Mouse (Mus musculus) large intestine, adult 2 months (tissue): ENCODE measurements around the gene Npdc1. TPM values are rescaled to one million over a fixed set of nuclear protein-coding genes. Genes with fewer than 3 reads are reported as not detected.

Experiments
- DNase-seq: peaks from one replicate; pipeline ENCODE4 v3.0.0-alpha.2; 2012; ENCODE audit warnings: low read depth, low spot score
- WGBS: fragments of 180-500 bp; shearing (Covaris S2); methylation state at CpG from one replicate; pipeline ENCODE4 v1.1.7; 2018; 5-methylcytosine and 5-hydroxymethylcytosine counted together
- polyA plus RNA-seq: library from polyadenylated mRNA; depleted of rRNA; stranded (reverse); fragments of >200 nt; gene quantifications from 2 replicates; pipeline ENCODE4 v1.2.3, GENCODE M21; 2012

Gene Npdc1
- polyA plus RNA-seq, 1 experiment = 126 TPM

DNA sequence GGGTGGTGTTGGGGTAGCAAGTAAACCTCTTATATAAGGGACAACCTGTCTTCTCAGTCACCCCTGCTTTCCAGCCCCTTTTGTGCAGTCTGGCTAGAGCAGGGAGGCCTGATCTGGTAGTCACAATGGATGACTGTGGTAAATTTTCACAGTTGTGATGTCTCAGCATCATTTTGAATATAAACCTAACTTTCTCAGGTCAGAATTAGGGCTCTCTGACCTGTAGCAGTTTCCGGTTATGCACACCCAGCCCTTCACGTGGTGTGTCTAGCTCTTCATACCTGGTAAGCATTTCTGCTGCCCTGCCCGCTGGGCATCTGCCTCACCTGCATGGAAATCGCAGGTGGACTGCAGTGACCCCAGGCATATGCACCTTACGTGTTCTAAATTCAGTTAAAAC lies 28.1 kb downstream of the Npdc1 start:
- WGBS = 86% methylated on average over 5 of the region's 5 CpGs
- DNase-seq = no peak

DNA sequence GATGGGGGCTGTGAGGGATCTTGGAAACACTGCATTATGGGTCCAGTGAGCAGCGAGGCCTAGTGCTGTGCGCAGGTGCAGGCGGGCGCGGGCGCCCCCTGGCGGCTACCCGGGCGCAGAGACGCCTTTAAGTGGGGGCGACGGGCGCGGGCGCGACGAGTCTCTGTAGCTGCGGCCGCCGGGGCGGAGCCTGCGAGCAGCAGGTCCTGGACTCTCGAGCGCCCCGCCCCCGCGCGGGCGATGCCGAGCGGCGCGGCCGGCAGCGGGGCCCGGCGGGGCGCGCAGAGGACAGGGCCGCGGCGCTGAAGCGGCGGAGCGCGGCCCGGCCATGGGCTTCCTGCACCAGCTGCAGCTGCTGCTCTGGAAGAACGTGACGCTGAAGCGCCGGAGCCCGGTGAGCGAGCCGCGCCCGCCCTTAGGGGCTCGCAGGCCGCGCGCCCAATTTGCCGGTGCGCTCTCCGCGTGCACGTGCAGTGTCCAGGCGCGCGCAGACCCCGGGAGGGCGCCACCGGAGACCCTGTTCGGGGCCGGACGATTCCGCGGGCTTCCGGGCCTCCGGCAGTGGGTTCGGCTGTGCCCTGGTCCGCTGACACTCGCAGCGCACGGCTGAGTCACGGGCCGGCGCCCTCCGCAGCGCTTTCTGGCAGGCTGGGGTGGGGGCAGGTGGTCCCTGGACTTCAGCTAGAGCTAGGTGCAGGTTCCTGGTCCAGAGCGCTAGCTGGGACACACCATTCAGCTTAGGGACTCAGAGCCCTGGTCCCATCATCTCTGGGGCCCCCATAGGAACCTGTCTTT lies 29.5 kb downstream of the Npdc1 start, which contains the start of gene Abca2:
TSS of gene Abca2 (plus strand) at position 262 of the 795 bp plus-strand sequence.
- WGBS = under 1% methylated on average over 87 of the region's 89 CpGs
- peak; percentile 62 for DNase-seq

DNA sequence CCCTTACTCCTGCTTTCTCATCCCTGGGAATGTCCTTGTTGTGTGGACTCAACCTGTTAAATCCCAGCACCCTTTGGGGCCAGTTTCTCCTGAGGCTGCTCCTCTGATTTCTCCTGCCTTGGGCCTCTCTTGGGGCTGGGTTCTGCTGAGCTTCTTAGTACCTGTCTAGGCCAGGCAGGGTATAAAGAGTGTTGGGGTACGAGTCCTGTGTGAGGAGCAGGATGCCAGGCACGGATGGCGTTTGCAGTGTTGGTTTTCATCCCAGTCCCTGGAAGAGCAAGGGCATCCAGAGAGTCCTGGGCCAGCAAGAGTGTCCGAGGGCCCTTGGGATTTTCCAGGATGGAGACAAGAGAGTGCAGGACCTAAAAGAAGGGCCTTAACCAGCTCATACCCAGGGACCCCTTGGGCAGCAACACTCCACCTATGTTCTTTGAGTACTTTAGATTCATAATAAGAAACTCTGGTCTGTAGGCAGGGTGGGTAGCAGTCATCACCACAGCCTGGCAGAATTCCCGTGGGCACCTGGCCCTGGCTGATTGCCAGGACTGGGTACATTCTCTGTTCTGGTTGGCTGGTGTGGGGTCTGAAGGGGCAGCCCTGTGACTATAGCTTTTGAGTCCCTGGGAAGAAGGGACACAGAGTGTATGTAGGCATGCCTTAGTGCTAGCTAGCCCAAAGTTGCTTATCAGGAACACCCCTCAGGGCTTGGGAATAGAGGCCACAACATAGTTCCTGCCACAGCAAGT lies 30.5 kb downstream of the Npdc1 start:
- 70% methylated on average over 5 of the region's 5 CpGs for WGBS
- no peak for DNase-seq

DNA sequence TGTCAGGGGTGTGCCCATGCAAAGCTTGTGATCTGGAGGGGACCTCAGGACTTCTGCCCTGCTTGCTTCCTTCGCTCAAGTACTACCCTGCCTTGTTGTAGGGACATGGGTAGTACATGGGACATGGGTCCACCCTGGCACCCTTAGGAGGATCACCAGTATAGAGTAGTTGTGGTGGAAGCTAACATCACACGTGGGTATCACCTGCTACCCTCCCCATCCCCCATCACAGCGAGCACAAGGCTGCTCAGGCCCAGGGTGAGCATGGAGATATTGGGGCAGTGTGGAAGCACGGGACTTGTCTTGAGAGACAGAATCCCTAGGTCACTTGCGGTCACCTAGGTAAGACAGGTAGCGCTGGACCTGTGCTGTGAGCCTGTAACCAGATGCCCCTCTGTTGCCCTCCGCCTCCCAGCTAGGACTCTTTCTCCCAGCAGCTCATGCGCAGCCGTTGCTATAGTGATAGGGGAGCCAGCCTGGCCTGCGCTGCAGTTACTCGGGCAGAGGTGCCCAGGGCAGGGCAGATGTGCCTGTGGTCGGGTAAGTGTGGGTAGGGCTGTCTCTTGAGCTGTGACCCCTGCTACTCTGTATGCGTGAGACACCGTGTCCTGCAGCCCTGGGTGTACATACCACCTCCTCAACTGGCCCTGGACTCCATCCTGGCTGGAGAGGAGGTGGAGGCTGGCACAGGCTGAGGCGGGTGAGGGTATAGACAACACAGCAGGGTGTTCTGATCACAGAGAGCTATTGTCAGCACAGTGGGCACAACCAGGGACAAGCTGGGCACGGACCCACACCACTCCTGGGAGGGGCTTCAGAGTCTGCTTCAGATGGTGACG lies 31.5 kb downstream of the Npdc1 start:
- DNase-seq = no peak
- 88% methylated on average over 17 of the region's 17 CpGs for WGBS

DNA sequence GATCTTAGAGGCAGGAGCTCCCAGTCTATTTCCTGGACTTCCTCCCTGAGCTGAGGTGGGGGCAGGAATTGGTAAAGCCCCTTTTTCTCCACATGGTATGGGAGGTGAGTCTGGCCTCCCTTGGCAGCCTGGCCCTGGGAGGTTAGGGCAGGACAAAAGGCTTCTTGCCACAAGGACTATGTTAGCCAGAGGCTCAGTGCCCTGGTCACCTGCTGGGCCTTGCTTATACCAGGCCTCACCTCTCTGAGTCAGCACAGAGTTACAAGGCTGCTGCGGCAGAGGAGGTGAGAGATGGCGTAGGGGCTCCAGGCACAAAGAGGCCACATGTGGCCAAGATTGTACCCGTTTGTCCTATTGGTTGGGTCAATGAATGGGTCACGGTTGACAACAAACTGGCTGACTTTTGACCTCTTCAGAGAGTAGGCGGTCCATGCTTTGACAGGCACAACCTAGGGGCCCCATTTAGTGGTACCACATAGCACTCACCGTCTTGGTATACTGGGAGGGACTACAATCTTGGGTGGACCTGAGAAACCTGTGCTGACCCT lies 32.2 kb downstream of the Npdc1 start:
- WGBS = 85% methylated on average over 6 of the region's 6 CpGs
- DNase-seq = no peak

DNA sequence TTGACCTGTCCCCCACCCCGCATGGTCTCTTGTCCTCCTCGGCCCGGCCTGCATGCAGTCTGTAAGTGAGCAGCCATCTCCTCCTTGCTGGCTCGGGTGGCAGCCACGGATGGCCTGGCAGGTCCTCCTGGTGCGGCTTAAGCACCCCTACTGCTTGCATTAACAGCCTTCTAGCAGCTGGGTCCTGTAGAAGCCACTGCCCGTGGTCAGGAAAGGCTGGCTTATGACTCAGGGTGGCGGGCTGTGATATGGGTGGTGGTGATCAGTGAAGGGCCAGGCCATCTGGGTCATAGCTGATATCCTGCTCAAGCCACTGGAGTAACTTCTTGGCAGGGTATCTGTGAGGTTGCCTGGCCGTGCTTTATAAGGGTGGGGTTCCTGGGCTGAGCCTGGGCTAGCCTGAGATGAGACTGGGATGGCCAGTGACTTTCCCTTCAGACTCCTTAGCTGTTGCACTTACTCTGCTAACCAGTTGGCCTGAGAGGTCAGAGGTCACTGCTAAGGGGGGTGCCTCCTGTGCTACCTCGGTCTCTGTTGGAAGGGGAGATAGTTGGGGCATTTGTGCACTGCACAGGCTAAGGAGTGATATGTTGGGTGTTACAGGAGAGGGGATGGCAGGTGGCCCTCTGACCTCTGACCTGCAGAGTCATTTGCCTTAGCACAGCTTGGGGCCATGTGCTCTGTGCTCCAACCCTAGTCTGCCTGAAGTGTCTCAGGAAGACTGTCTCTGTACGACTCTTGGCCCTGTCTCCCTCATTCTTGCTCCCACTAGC lies 33.4 kb downstream of the Npdc1 start:
- WGBS = 81% methylated on average over 11 of the region's 11 CpGs
- DNase-seq = no peak

DNA sequence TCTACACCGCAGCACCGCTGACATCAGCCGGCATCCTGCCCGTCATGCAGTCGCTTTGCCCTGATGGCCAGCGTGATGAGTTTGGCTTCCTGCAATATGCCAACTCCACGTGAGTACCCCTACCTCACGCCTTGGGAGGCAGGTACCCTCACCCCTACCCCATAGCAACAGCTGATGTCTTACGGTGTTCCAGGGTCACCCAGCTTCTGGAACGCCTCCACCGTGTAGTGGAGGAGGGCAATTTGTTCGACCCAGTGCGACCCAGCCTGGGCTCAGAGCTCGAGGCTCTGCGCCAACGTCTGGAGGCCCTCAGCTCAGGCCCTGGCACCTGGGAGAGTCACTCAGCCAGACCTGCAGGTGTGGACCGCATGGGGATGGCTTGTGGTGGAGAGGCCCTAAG lies 34.0 kb downstream of the Npdc1 start:
- no peak for DNase-seq
- 90% methylated on average over 17 of the region's 17 CpGs for WGBS

DNA sequence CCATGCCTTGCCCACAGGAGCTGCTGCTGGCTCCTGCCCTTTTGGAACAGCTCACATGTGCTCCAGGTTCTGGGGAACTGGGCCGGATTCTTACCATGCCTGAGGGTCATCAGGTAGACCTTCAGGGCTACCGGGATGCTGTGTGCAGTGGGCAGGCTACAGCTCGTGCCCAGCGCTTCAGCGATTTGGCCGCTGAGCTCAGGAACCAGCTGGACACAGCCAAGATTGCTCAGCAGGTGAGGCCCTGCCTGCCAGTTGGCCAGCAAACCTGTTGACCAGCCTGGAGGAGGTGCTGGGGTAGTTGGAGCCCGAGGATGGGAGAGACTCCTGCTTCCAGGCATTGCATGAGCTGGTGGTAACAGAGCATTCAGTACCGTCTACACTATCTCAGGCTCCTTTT lies 35.1 kb downstream of the Npdc1 start:
- DNase-seq = no peak
- 90% methylated on average over 8 of the region's 8 CpGs for WGBS

DNA sequence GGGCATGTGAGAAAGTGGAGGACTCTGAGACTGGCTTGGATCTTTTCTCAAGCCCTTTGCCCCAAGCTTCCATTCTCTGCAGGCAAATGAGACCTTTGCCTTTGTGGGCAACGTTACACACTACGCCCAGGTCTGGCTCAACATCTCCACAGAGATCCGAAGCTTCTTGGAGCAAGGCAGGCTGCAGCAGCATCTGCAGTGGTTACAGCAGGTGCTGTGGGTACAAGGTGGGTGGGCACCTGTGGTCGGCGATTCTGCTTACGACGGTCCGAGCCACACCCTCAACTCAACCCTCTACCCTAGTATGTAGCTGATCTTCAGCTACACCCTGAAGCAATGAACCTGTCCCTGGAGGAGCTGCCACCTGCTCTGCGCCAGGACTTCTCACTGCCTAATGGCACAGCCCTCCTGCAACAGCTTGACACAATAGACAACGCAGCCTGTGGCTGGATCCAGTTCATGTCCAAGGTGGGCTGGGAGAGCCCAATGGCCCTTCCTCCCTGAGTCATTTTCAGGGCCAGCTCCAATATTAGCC lies 37.2 kb downstream of the Npdc1 start:
- DNase-seq = no peak
- WGBS = 81% methylated on average over 10 of the region's 10 CpGs

DNA sequence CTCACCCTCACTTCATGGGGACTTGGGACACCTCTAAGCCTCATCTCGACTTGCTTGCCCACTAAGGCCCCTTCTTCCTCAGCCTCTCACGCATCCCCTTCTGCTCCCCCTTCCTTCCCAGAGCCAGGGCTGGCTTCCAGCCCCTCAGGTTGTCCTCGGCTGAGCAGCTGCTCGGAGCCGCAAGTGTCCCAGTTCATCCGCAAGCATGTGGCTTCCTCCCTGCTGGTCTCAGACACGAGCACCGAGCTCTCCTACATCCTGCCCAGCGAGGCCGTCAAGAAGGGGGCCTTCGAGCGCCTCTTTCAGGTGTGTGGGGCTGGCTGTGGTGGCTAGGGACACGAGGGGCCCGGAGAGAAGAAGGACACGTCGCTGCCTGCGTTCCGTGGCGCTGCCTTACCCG lies 41.9 kb downstream of the Npdc1 start:
- WGBS = 86% methylated on average over 20 of the region's 20 CpGs

DNA sequence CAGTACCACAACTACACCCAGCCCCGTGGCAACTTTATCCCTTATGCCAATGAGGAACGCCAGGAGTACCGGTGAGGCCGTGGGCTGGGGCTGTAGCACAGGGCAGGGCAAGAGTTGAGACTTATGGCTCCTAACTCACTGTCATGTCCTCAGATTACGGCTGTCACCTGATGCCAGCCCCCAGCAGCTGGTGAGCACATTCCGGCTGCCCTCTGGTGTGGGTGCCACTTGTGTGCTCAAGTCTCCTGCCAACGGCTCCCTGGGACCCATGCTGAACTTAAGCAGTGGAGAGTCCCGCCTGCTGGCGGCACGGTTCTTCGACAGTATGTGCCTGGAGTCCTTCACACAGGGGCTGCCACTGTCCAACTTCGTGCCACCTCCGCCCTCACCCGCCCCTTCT lies 43.5 kb downstream of the Npdc1 start:
- WGBS = 88% methylated on average over 14 of the region's 14 CpGs
- DNase-seq = no peak

More for the DNA sequence above, 41.9 kb downstream of the Npdc1 start:
- DNase-seq = no peak

DNA sequence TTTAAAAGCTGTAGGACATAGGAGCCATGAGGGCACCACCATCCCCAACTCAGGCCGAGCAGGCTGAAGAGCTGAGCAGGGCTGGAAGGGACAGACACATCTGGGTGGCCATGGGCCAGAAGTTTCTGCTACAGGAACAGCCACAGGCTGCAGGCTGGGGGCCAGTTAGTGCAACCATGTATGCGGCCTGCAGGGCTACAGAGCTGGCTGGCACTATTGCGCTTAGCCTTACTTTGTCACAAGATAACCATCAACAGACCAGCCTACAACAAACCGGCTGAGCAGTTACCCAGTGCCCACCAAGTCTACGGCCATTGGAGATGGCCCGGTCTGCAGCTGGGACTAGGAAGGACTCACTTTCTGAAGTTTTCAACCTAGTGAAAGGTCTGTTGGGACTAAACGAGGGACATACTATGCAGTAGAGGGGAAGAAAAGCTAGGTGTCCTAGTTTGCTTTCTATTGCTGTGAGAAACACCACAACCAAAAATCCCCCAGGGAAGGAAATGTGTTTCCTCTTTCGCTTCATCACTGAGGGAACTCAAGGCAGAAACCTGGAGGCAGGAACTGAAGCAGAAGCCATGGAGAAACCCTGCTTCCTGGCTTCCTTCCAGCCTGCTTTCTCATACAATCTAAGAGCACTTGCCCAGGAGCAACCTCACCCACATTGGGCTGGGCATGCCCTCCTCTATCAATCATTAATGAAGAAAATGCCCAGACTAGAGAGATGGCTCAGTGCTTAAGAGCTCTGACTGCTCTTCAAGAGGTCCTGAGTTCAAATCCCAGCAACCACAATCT lies 51.9 kb downstream of the Npdc1 start:
- 75% methylated on average over 8 of the region's 8 CpGs for whole genome bisulfite sequencing

DNA sequence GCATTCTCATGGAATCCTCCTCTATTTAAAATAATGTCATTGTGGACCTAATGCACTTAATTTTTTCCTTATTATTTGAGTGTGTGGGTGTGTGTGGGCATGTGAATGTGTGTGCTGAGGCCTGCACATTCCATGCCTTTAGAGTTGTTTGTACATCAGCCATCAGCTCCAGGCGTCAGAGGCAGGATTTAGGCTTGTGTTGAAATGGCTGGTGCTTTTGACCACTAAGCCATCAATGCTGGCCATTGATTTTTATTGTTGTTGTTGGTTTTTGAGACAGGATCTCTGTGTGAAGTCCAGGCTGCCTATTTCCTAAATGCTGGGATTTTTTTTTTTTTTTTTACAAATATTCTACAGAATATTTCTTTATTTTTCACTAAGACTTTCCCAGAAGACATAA lies 53.8 kb downstream of the Npdc1 start:
- DNase-seq = no peak
- WGBS = 70% methylated on average over 1 of the region's 1 CpGs

More for the DNA sequence above, 51.9 kb downstream of the Npdc1 start:
- peak; percentile 28 for DNase-seq

DNA sequence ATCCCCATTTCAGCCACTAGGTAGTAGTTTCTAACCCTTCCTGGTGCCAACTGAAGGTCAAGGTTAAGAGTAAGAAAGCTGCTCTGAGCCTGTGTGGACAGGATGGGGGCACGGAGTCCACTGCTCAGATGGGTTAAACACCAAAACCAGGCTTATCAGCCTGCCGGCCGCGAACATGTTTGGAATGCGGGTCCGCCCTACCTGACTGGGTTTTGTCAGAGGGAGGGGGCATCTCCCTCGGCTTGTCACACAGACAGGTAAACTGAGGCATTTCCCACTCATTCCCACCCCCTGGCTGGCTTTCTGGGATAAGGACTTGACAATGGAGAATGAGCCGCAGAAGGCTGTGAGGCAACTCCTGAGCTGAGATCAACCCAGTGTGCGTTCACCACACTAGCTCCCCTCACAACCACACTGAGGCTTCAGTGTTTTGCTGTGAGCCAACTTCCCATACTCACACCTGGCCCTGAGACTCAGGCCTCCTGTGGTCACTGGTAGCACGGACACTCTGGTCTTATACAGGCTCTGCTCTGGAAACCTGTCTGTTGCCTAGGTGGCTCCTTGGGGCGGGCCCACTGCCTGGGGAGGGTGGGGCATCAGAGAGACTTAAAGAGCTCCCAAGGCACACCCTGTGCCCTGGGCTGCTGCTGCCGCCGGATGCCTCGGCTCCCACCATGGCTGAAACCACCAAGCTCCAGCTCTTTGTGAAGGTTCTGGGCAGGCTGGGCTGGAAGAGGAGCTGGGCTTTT lies 57.2 kb downstream of the Npdc1 start, which contains the start of gene Clic3:
TSS of gene Clic3 (plus strand) at position 634 of the 749 bp plus-strand sequence.
- 42% methylated on average over 14 of the region's 14 CpGs for WGBS
- no peak for DNase-seq

DNA sequence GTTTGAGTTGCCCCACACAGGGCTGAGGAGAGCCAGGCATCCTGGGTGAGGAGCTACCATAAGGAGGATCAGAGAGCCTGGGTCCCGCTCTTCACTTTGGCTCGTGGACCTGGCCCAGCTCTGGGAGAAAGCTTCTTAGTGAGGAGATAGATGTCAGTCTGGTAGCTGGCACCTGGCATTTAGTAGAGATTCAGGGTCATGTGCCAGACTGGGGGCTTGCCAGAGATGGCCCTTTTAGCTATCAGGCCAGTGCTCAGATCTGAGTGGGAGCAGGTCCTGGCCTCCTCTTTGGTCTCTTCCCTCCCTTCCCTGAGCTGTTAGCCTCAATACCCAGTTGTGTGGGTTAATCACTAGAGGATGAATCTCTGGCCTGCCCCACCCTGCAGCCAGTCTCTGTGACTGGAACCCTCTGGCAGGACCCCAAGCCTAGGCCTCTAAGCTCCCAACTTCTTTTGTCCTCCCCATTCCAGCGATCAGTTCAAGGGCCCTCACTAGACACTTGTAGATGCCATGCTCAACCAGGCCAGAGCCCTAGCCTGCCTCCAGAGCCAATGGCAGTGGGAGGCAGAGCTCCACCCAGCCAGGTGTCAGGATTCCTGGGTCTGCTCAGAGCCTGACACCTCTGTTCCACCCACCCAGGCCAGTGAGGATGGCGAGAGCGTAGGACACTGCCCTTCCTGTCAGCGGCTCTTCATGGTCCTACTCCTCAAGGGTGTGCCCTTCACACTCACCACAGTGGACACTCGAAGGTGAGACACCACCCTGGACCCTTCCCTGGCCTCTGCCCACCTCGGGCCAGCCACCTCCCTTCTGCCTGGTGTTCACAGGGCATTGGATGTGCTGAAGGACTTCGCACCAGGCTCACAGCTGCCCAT lies 58.1 kb downstream of the Npdc1 start:
- no peak for DNase-seq
- WGBS = 78% methylated on average over 9 of the region's 9 CpGs

DNA sequence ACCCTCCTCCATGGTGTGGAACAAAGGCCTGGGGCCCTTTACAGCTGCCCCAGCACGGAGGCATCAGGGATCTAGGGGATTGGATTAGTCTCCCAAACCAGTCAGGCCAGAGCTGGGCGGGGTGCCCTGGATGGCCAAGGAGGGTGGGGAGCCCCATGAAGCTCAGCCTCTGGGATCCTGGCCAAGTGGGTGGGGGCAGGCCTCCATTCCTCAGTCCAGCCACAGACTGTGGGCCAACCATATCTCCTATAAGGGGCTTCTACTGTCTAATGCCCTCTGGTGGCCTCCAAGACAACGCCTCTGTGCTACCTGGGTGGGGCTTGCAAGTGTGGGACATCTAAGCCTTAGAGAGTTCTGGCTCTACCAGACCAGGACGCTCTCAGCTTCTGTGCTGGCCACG lies 59.8 kb downstream of the Npdc1 start:
- peak; percentile 57 for DNase-seq
- WGBS = 37% methylated on average over 5 of the region's 5 CpGs
